Mouse (Mus musculus) retina, embryonic 14.5 days (tissue): ENCODE data around the gene Atox1.

ENCODE experiments used
- DNase-seq: peaks from one replicate; pipeline ENCODE4 v3.0.0-alpha.2; 2015; ENCODE audit warnings: low spot score

Atox1 gene

DNA sequence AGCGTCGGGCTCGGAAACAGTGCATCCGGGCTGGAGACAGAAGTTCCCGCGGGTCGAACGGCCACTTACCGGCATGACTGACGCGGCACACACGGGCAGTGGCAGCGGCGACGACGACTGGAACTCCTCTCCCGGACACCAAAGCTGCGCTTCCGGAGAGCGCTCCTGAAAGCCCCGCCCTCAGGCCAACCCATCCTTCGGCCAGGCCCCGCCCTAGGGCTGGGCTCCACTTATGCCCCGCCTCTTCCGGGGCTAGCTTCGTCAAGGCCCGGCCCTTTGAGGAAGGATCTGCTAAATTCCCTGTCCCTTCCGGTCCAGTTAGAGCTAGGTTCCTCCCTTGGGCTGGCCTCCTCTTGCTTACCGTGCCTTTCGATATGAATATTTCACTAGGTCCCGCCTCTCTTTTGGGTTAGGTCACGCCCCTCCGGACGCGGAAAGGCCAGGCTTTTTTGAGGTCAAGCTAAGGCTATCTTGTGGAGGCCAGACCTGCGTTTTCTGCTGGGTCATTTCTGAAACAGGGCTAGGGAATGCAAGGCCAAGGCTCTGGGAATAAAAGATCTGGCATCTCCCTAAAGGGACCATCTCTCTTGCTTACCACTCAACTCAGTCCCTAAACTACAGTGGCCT, at the start of gene Atox1:
Gene Atox1, minus strand, starts transcription at position 221 of the 627 bp plus-strand sequence.
- DNase-seq = peak; percentile 97

GRCm38 (mm10) chr11:55505485-55505884, 44.4 kb upstream of the Atox1 start:
- no peak for DNase-seq

DNA sequence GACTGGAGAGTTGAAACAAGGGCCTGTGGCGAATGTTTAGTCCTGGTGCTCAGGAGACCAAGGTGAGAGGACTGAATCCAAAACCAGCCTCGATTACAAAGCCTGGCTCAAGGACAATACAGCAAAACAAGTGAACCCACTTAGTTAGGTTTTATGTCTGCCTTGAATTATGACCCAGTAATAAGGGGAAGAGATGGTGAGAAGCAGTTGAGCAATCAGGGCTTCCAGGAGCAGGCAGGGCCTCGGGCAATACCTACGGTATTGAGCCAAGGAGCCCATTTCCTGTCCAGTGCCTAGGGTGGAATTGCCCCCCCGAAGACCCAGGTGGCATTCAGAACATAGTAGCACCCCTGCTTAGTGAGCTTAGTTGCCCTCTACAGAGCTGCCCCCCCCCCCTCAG, 41.8 kb upstream of the Atox1 start:
- no peak for DNase-seq

GRCm38 (mm10) chr11:55501955-55502531, 41.0 kb upstream of the Atox1 start:
- DNase-seq = no peak

- peak; percentile 80 for DNase-seq
Measured at GRCm38 (mm10) chr11:55497885-55498284, 36.8 kb upstream of the Atox1 start.

DNA sequence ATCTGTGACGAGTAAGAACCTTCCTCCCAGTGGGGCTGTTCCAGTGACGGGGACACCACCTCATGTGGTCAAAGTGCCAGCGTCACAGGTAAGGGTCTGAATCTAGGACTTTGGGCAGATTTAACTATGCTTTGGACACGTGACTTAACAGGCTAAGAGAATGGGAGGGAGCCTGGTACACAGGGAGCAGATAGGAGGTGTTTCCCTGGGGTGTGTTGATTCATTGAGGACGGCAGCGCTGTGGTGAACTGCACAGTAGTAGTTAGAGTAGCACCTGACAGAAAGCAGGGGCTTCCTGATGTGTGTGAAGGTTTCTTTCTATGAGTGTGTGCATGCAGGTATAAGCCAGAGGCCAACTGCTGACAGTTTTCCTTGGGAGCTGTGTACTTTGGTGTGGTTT, 35.1 kb upstream of the Atox1 start:
- DNase-seq = no peak

GRCm38 (mm10) chr11:55485443-55485842, 24.4 kb upstream of the Atox1 start:
- no peak for DNase-seq

DNA sequence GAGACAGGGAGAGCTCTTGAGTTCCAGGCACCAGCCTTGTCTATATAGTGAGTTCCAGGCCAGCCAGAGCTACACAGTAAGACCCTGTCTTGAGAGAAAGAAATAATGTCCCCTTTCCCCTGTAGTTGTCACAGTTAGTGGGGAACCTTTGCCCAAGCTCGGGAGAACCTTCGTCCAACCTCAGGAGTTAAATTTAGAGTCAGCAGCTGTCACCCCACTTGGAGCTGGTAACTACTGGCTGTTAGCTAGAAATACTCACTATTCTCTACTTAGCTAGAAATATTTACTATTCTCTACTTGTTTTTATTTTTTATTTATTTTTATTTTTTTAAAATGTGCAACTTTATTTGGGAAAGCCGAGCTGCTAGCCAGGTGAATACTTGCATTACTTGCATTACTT, 12.2 kb upstream of the Atox1 start:
- no peak for DNase-seq

DNA sequence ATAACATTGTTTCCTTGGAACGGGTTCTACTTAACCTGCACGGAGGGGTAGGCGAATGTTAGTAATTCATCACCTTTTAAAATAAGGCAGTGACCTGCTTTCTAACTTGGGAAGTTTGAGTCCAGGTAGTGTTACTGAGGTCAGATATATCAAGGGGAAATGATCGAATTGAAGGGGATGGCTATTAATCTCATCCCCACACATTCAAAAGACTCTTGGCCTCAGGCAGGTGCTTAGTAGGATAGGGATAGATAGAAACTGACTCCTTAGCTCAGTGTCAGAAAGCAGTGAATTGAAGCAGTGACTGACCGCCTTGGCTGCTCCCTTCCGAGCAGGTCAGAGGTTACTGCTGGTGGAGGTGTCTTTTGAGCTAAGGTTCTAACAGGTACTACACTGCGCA, 10.4 kb upstream of the Atox1 start:
- no peak for DNase-seq

DNA sequence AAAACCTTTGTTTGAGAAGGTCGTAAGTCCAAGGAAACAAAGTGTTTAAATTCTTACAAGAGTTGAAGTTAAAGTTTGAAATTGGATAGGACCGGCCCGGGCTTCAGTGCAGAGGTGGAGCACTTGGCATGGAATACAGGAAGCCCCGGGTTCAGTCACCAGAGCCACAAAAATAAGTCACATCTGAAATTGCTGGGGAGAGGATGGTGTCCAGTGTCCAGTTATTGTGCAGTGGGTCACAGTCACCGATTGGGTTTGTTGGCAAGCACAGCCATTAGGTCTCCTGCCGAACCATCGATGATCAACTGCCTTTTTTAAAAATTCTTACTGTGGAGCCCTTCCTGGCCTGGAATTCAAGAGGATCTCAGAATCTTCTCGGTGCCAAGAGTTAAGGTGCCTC, 9.7 kb upstream of the Atox1 start:
- no peak for DNase-seq

- no peak for DNase-seq
Measured at GRCm38 (mm10) chr11:55469923-55470691, 9.1 kb upstream of the Atox1 start.

DNA sequence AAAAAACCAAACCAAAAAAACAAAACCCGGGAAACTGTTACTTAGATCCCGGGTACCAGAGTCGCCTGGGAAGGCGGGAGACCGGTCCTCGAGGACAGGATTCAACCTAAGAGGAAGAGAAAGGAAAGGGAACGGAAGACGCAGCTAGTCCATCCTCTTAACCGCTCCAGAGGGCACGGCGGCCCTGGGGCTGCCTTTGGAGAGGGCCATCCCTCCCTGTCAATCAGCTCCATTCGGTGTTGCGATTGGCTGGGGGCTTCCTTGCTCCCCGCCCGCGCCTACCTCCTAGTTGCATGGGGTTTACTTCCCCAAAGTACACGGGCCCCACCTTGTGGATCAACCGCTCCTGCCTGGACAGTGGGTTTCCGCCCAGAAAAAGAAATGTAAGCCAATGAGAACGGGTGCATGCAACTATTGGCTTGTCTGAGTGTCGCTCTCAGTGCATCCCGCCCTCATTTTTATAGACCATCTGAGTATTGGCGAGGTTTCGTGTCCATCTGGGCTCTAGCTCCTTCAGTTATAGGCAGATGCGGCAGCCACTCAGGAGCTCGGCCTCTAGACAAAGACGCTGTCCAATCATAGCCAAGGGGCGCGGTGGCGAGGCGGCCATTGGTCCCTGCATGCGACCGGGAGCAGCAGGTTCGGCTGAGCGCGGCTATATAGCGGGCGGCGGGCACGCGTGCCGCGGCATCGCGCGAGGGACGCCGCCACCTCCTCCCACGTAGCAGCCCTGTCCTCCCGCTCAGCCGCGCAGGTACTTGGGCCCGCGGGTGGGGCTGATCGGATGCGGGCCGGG, 8.2 kb upstream of the Atox1 start, which contains the start of gene G3bp1:
Gene G3bp1, plus strand, starts transcription at position 638 of the 796 bp plus-strand sequence.
- peak; percentile 100 for DNase-seq

- no peak for DNase-seq
Measured at GRCm38 (mm10) chr11:55468611-55469047, 7.6 kb upstream of the Atox1 start.

GRCm38 (mm10) chr11:55468012-55468411, 7.0 kb upstream of the Atox1 start:
- DNase-seq = no peak

DNA sequence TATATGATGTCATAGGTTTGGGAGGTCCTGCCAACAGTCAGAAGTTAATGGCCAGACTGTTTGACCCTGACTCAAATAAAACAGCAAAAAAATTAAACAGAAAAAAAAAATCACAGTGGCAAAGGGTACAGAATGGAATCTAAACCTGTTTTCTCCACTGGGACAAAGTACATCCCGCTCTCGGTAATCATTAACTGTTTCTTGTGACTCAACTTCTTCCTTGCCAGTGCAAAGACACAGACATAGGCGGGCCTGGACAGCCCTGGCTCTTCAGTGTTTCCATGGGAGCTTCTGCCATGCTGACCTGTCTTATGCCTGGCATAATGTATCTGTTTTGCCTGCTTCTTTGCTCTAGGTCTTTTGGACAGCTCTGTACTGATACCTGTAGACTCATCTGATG, 4.1 kb upstream of the Atox1 start:
- no peak for DNase-seq

DNA sequence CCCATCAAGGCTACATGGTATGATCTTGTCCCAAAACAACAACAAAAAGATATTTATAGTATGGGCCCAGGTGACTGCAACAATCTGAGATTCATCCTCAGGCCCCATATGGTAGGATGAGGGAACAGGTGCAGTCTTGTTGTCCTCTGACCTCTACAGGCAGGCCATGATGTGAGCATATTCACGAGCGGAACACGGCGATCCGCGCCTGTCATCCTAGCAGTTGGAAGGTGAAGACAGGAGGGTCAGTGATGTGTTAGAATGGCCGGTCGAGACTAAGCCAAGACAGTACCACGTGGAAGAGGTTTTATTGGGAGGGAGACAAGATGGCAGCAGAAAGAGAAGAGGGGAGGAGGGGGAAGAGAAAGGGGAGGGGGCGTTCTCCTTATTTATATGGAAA, 3.7 kb upstream of the Atox1 start:
- DNase-seq = no peak

DNA sequence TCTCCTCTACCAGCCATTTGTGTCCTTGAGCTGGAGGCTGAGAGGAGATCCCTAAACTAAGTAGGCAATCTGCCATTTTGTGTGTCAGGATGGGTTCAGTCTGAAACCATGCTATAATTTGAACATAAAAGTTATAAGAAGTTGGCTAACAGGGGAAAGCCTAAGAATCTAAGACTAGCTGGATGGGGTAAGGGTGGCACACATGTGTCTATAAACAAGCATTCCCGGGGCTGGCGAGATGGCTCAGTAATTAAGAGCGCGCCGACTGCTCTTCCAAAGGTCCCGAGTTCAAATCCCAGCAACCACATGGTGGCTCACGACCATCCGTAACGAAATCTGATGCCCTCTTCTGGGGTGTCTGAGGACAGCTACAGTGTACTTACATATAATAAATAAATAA, 1.1 kb upstream of the Atox1 start:
- DNase-seq = no peak

DNA sequence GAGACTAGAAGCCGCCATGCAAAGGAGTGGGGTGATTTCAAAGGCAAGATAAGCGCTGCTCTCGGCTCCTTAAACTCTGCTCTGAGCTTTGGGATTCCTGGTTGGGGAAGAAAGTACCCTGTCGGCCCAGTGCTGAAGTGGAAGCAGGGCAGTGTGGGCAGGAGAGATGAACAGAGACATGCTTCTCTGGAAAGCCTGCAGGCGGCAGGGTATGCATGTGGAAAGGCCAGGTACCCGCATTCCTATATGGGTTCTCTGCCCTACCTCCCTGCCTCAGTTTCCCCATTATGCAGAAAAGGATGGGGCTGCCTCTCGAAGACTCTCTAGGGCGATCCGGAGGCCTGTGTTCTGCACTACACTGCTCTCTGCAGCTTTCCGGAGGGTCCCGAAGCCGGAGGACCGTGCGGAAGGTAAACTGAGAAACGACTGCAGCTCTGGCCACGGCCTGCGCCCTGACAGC, 450 bp downstream of the Atox1 start:
- no peak for DNase-seq

- no peak for DNase-seq
Measured at GRCm38 (mm10) chr11:55459850-55460558, 1.0 kb downstream of the Atox1 start.

- DNase-seq = no peak
Measured at GRCm38 (mm10) chr11:55458501-55458900, 2.5 kb downstream of the Atox1 start.

- DNase-seq = no peak
Measured at GRCm38 (mm10) chr11:55455166-55455565, 5.9 kb downstream of the Atox1 start.

- no peak for DNase-seq
Measured at GRCm38 (mm10) chr11:55453640-55454039, 7.4 kb downstream of the Atox1 start.
